In the genomic region with DNA sequence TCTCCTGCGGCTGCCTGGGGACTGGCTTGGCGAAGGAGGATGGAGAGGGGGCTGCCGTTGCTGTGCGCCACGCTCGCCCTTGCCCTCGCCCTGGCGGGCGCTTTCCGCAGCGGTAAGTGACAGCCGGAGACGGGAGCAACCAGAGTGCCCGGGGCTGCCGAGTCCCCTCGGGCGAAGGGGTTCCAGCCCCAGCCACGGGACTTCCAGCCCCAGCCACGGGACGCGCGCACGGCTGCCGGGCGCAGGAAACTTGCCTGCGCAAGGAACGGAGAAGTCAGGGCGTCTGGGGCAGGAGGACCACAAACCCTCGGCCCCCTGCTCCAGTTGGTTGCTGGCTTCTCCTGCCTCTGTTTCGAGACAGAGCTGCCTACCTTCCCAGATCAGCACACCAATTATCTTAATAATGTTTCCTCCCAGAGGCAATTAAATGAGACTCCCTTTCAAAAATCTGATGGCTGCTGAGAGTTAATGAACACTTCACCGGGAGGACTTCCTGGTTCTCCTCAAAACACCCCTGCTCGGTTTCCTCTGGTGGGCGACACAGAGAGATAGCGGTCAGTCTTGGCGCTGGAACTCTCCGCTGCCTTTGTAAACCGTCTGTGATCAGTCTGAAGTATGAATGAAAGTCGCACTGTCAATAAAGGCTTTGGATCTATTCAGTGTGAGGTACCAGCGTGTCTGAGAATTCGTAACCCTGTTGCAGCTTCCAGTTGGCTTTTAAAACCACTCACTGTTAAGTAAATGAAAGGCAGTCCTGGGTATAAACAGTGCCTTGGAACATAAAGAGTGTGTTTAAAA, we compare ENCODE assay signal across 8 mouse cellular contexts. TPM values are rescaled to one million over a fixed set of nuclear protein-coding genes. Genes with fewer than 3 reads are reported as not detected.
DNase-seq lines count a peak whose midpoint lies in the region; ATAC-seq and TF ChIP-seq lines count a peak whose summit lies in the region.

No protein-coding gene starts in this region.

- H3K4me1 ChIP-seq in forebrain, postnatal 0 days (ENCODE audit: insufficient read depth), result 0 out of 2 replicates have a peak, but pooled peaks cover 10% of the 10 kb centered on the region
- peaks cover 16% of the 10 kb centered on the region for H3K4me1 ChIP-seq in hindbrain, embryonic 16.5 days (ENCODE audit: control insufficient read depth, insufficient read depth, low read depth, low read length)
- H3K4me1 ChIP-seq in liver, embryonic 15.5 days (replicated peaks), result no peaks in the 10 kb centered on the region
- peaks cover 40% of the 10 kb centered on the region for H3K4me1 ChIP-seq in neural tube, embryonic 15.5 days

- no peaks in the 10 kb centered on the region for H3K9me3 ChIP-seq in forebrain, postnatal 0 days (ENCODE audit: low read length)
- no peaks in the 10 kb centered on the region for H3K9me3 ChIP-seq in hindbrain, embryonic 16.5 days (ENCODE audit: control insufficient read depth, low read length)
- no peaks in the 10 kb centered on the region for H3K9me3 ChIP-seq in liver, embryonic 15.5 days (replicated peaks)
- no peaks in the 10 kb centered on the region for H3K9me3 ChIP-seq in neural tube, embryonic 15.5 days (replicated peaks)

- peak overlapping the region; percentile 95 for H3K27ac ChIP-seq in forebrain, postnatal 0 days (ENCODE audit: low read depth, low read length)
- peak overlapping the region; percentile 85 for H3K27ac ChIP-seq in hindbrain, embryonic 16.5 days (ENCODE audit: low read depth, low read length)
- peak overlapping the region; percentile 59 for H3K27ac ChIP-seq in liver, embryonic 15.5 days (replicated peaks)
- peak overlapping the region; percentile 96 for H3K27ac ChIP-seq in neural tube, embryonic 15.5 days (replicated peaks)

- H3K4me2 ChIP-seq in forebrain, postnatal 0 days (ENCODE audit: low read depth), result peak overlapping the region; percentile 99
- H3K4me2 ChIP-seq in hindbrain, embryonic 16.5 days (ENCODE audit: low read length), result peak overlapping the region; percentile 93
- H3K4me2 ChIP-seq in liver, embryonic 15.5 days, result peak overlapping the region; percentile 72
- peak overlapping the region; percentile 99 for H3K4me2 ChIP-seq in neural tube, embryonic 15.5 days

- H3K9ac ChIP-seq in forebrain, postnatal 0 days, result peak overlapping the region; percentile 66
- H3K9ac ChIP-seq in hindbrain, embryonic 16.5 days (ENCODE audit: low read depth, low read length), result peak overlapping the region; percentile 88
- 0 out of 2 replicates have a peak overlapping the region, but pooled peaks have one; percentile 11 for H3K9ac ChIP-seq in liver, embryonic 15.5 days
- peak overlapping the region; percentile 83 for H3K9ac ChIP-seq in neural tube, embryonic 15.5 days (replicated peaks)

- no peaks in the 10 kb centered on the region for H3K27me3 ChIP-seq in forebrain, postnatal 0 days (ENCODE audit: insufficient read depth, low read length)
- H3K27me3 ChIP-seq in hindbrain, embryonic 16.5 days (replicated peaks; ENCODE audit: control insufficient read depth, insufficient read depth, low read length), result no peaks in the 10 kb centered on the region
- peaks cover 66% of the 10 kb centered on the region for H3K27me3 ChIP-seq in liver, embryonic 15.5 days
- H3K27me3 ChIP-seq in neural tube, embryonic 15.5 days (replicated peaks), result no peaks in the 10 kb centered on the region

- WGBS in forebrain, postnatal 0 days, result under 1% methylated on average over 40 of the region's 40 CpGs
- WGBS in hindbrain, embryonic 16.5 days, result under 1% methylated on average over 40 of the region's 40 CpGs
- WGBS in liver, embryonic 15.5 days (ENCODE audit: insufficient replicate concordance), result 1% methylated on average over 40 of the region's 40 CpGs
- under 1% methylated on average over 40 of the region's 40 CpGs for WGBS in neural tube, embryonic 15.5 days

- H3K4me3 ChIP-seq in forebrain, postnatal 0 days (ENCODE audit: low read depth, low read length), result peak overlapping the region; percentile 62
- peak overlapping the region; percentile 53 for H3K4me3 ChIP-seq in hindbrain, embryonic 16.5 days (ENCODE audit: low read length)
- H3K4me3 ChIP-seq in liver, embryonic 15.5 days (replicated peaks), result peak overlapping the region; percentile 55
- peak overlapping the region; percentile 66 for H3K4me3 ChIP-seq in neural tube, embryonic 15.5 days (replicated peaks)

- DNase-seq in retina, embryonic 14.5 days (ENCODE audit: low spot score), result peak; percentile 62
- no peak for DNase-seq in retina, postnatal 1 day
- DNase-seq in adrenal gland, postnatal 14 days, result peak; percentile 58
- peak; percentile 53 for DNase-seq in forebrain, postnatal 0 days
- DNase-seq in c-Kit-positive CD71-positive TER-119-positive erythroid progenitor cells, embryonic 14.5 days (ENCODE audit: low spot score), result no peak

- TF ChIP-seq CTCF in forebrain, postnatal 0 days (IDR thresholded peaks at IDR 0.05; ENCODE audit: low read depth), result peak; percentile 24; the same call in 1 of the 2 replicates

- H3K36me3 ChIP-seq in forebrain, postnatal 0 days (ENCODE audit: insufficient read depth), result no peaks in the 10 kb centered on the region
- no peaks in the 10 kb centered on the region for H3K36me3 ChIP-seq in hindbrain, embryonic 16.5 days (ENCODE audit: control insufficient read depth, insufficient read depth, low read length)
- no peaks in the 10 kb centered on the region for H3K36me3 ChIP-seq in liver, embryonic 15.5 days (replicated peaks)
- no peaks in the 10 kb centered on the region for H3K36me3 ChIP-seq in neural tube, embryonic 15.5 days

- peak; percentile 28 for ATAC-seq in forebrain, postnatal 0 days
- ATAC-seq in hindbrain, embryonic 16.5 days, result peak; percentile 32; the same call in 1 of the 2 replicates
- no peak for ATAC-seq in liver, embryonic 15.5 days (ENCODE audit: insufficient read depth)
- 0 out of 2 replicates have a peak, but pooled peaks have one; percentile 16 for ATAC-seq in neural tube, embryonic 15.5 days (ENCODE audit: low FRiP score)

RNA-seq across cellular contexts. Expression of a gene that starts 1.3 kb away (rescaled TPM):
- 102 and 123 TPM in 2 replicates for total RNA-seq in adrenal gland, postnatal 14 days (2021)
- 79.9 and 93.3 TPM in 2 replicates for total RNA-seq in forebrain, postnatal 0 days (2014; rRNA removed)
- 49.0 and 87.1 TPM in 2 replicates for polyA plus RNA-seq in forebrain, postnatal 0 days (2015; fragmentation: Nextera tagmentation; extraction: Ambion mirVana)
- polyA plus RNA-seq in hindbrain, embryonic 16.5 days (2015; fragmentation: Nextera tagmentation; extraction: Ambion mirVana), result 82.9 and 87.0 TPM in 2 replicates
- 11.2 and 11.6 TPM in 2 replicates for polyA plus RNA-seq in liver, embryonic 15.5 days (2015; fragmentation: Nextera tagmentation; extraction: Ambion mirVana)
- polyA plus RNA-seq in neural tube, embryonic 15.5 days (2015; fragmentation: Nextera tagmentation; extraction: Ambion mirVana), result 107 and 117 TPM in 2 replicates

Comparison
In these comparisons a context has a peak if more than half of its experiments do, and no peak if none do; other contexts are left out.
1. DNase-seq: peak in retina, embryonic 14.5 days (single experiment), adrenal gland, postnatal 14 days (single experiment) and forebrain, postnatal 0 days (single experiment); none in retina, postnatal 1 day (single experiment) and c-Kit-positive CD71-positive TER-119-positive erythroid progenitor cells, embryonic 14.5 days (single experiment).
2. H3K9ac ChIP-seq: peak in every context shown above with its lines; median percentile 88 in hindbrain, embryonic 16.5 days; 83 in neural tube, embryonic 15.5 days; 66 in forebrain, postnatal 0 days; 11 in liver, embryonic 15.5 days.
3. Peak in every context shown above with its lines, with median percentiles within 50 percentile points of each other: H3K27ac ChIP-seq, H3K4me2 ChIP-seq and H3K4me3 ChIP-seq.